ENCODE assay signal across 25 mouse cellular contexts in the genomic region with DNA sequence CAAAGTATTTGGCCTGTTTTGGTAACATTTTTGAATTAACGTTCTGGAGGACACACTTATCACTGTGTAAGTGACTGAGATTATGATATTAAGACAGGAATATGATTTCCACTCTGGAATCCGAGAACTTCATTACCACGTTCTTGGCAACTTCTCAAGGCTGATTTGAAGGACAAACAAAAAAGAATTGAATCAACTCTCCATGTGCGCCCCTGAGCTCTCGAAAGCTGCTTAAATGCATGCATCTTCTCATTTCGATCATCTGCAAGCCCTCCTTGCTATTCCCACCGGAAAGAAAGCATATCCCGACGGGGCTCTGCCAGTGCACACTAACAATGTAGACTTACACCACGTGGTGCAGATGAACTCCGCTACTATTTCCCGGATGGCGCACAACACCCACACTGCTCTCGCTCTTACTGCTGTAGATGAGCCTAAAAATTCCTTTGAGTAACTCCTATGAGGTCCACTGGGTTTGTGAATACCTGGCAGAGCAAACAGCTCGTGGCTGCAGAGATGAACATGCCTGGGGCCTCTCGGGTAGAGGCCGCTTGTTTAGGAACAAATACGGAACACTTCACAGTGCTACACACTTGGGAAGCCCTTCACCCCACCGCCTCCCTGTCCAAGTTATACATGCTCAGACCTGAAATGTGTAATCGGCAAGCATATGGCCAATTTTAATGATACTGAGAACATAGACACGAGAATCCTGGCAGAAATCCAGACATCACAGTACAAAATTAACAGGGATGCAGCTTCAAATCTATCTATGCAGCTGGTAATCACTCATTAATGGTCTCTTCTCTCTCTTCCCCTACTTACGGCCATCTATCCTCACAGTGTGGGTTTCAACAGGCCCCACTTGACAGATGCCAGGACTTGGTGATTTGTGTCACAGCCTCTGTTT.
DNase-seq lines count a peak whose midpoint lies in the region; ATAC-seq and TF ChIP-seq lines count a peak whose summit lies in the region.
"Had no signal": no experiment of that assay in that cellular context is flagged by ENCODE, and none has a peak within 500 bp of the region (broad histone marks: within the 10 kb centered on the region; RNA-seq: fewer than 3 reads in every experiment).

No protein-coding gene starts in this region.

- WGBS in forebrain, embryonic 13.5 days: 77% methylated on average over 22 of the region's 22 CpGs
- WGBS in forebrain, embryonic 12.5 days: 85% methylated on average over 22 of the region's 22 CpGs
- 94% methylated on average over 22 of the region's 22 CpGs for WGBS in midbrain, embryonic 11.5 days

- no peaks in the 10 kb centered on the region for H3K36me3 ChIP-seq in forebrain, embryonic 13.5 days (ENCODE audit: poor library complexity, severe bottlenecking)
- H3K36me3 ChIP-seq in forebrain, embryonic 12.5 days (replicated peaks): no peaks in the 10 kb centered on the region
- H3K36me3 ChIP-seq in midbrain, embryonic 11.5 days (ENCODE audit: control insufficient read depth, insufficient read depth, low read length): no peaks in the 10 kb centered on the region
- H3K36me3 ChIP-seq: embryonic facial prominence, embryonic 12.5 days; limb, embryonic 10.5 days; midbrain, embryonic 15.5 days; neural tube, embryonic 12.5 days had no signal

- TF ChIP-seq CTCF in layer of hippocampus, adult 2 months (conservative IDR thresholded peaks at IDR 0.05): no peak
- no peak for TF ChIP-seq CTCF in brain, embryonic 14.5 days (IDR thresholded peaks at IDR 0.05; ENCODE audit: borderline replicate concordance, extremely low read depth, insufficient read depth, insufficient read length)

- no peak overlapping the region for H3K4me2 ChIP-seq in forebrain, embryonic 13.5 days
- no peak overlapping the region for H3K4me2 ChIP-seq in forebrain, embryonic 12.5 days
- no peak overlapping the region for H3K4me2 ChIP-seq in midbrain, embryonic 11.5 days
- H3K4me2 ChIP-seq: embryonic facial prominence, embryonic 12.5 days; heart, embryonic 13.5 days; midbrain, embryonic 15.5 days; neural tube, embryonic 12.5 days had no signal

- H3K27me3 ChIP-seq in forebrain, embryonic 13.5 days: no peaks in the 10 kb centered on the region
- H3K27me3 ChIP-seq in forebrain, embryonic 12.5 days: no peaks in the 10 kb centered on the region
- H3K27me3 ChIP-seq in midbrain, embryonic 11.5 days (ENCODE audit: control insufficient read depth, insufficient read depth, low read length): no peaks in the 10 kb centered on the region
- H3K27me3 ChIP-seq: embryonic facial prominence, embryonic 12.5 days; heart, embryonic 13.5 days; midbrain, embryonic 15.5 days; neural tube, embryonic 12.5 days had no signal

- H3K4me3 ChIP-seq in forebrain, embryonic 13.5 days: no peak overlapping the region
- H3K4me3 ChIP-seq in forebrain, embryonic 12.5 days (replicated peaks): no peak overlapping the region
- H3K4me3 ChIP-seq in layer of hippocampus, adult 2 months: no peak overlapping the region; the same call in 1 of the 2 replicates
- H3K4me3 ChIP-seq in midbrain, embryonic 11.5 days (ENCODE audit: low read depth, low read length): no peak overlapping the region
- H3K4me3 ChIP-seq: embryonic facial prominence, embryonic 12.5 days; erythroblast, embryonic 14.5 days; heart, embryonic 13.5 days; limb, embryonic 10.5 days; midbrain, embryonic 15.5 days; neural tube, embryonic 12.5 days had no signal

- TF ChIP-seq POLR2A in brain, embryonic 14.5 days (IDR thresholded peaks at IDR 0.05; ENCODE audit: borderline replicate concordance, extremely low read depth, insufficient read depth, insufficient read length, poor library complexity, severe bottlenecking): no peak

- peak overlapping the region; percentile 35; the same call in 1 of the 2 replicates for H3K27ac ChIP-seq in forebrain, embryonic 13.5 days
- no peak overlapping the region for H3K27ac ChIP-seq in forebrain, embryonic 12.5 days
- peak overlapping the region; percentile 73 for H3K27ac ChIP-seq in layer of hippocampus, adult 2 months
- no peak overlapping the region for H3K27ac ChIP-seq in midbrain, embryonic 11.5 days (ENCODE audit: low read depth, low read length)
- H3K27ac ChIP-seq: embryonic facial prominence, embryonic 12.5 days; heart, embryonic 13.5 days; hindbrain, postnatal 0 days; limb, embryonic 10.5 days; midbrain, embryonic 15.5 days; neural tube, embryonic 12.5 days had no signal

- H3K4me1 ChIP-seq in forebrain, embryonic 13.5 days: no peaks in the 10 kb centered on the region
- H3K4me1 ChIP-seq in forebrain, embryonic 12.5 days: no peaks in the 10 kb centered on the region
- no peaks in the 10 kb centered on the region for H3K4me1 ChIP-seq in midbrain, embryonic 11.5 days (ENCODE audit: control insufficient read depth, insufficient read depth, low read length)
- H3K4me1 ChIP-seq: embryonic facial prominence, embryonic 12.5 days; midbrain, embryonic 15.5 days had no signal

- no peak for DNase-seq in layer of hippocampus, adult 2 months (ENCODE audit: low spot score in 2 of 2)
- DNase-seq in layer of hippocampus, postnatal 25 days (ENCODE audit: extremely low spot score in 1 of 2, low spot score in 1 of 2): no peak
- peak; percentile 39 for DNase-seq in adrenal gland, postnatal 14 days
- peak; percentile 76 for DNase-seq in brain, embryonic 14.5 days (ENCODE audit: low read depth)
- no peak for DNase-seq in midbrain, embryonic 11.5 days (ENCODE audit: low spot score, missing footprints)
- DNase-seq: cerebellum, adult 18-20 months; cerebellum, postnatal 14 days; gastrocnemius, postnatal 14 days; heart, adult 18-20 months; heart, postnatal 14 days; kidney, adult 9 months; kidney, postnatal 14 days; liver; lung, postnatal 4 days; thymus, postnatal 14 days had no signal

- peak; percentile 55; the same call in 1 of the 2 replicates for ATAC-seq in forebrain, embryonic 13.5 days
- ATAC-seq in forebrain, embryonic 12.5 days (ENCODE audit: low FRiP score): no peak
- ATAC-seq in midbrain, embryonic 11.5 days (ENCODE audit: low FRiP score): no peak
- ATAC-seq: hindbrain, postnatal 0 days; intestine, embryonic 16.5 days; midbrain, embryonic 15.5 days had no signal

- no peaks in the 10 kb centered on the region for H3K9me3 ChIP-seq in forebrain, embryonic 13.5 days (replicated peaks)
- no peaks in the 10 kb centered on the region for H3K9me3 ChIP-seq in forebrain, embryonic 12.5 days
- no peaks in the 10 kb centered on the region for H3K9me3 ChIP-seq in midbrain, embryonic 11.5 days (ENCODE audit: control insufficient read depth, low read length)
- H3K9me3 ChIP-seq: embryonic facial prominence, embryonic 12.5 days; heart, embryonic 13.5 days; limb, embryonic 10.5 days; midbrain, embryonic 15.5 days; neural tube, embryonic 12.5 days had no signal

- no peak overlapping the region for H3K9ac ChIP-seq in forebrain, embryonic 13.5 days
- H3K9ac ChIP-seq in forebrain, embryonic 12.5 days: no peak overlapping the region
- H3K9ac ChIP-seq in midbrain, embryonic 11.5 days (ENCODE audit: low read length): no peak overlapping the region
- H3K9ac ChIP-seq: embryonic facial prominence, embryonic 12.5 days; heart, embryonic 13.5 days; midbrain, embryonic 15.5 days; neural tube, embryonic 12.5 days had no signal

Comparison
In these comparisons a context has a peak if more than half of its experiments do, and no peak if none do; other contexts are left out.
1. H3K27ac ChIP-seq: peak in forebrain, embryonic 13.5 days (single experiment) and layer of hippocampus, adult 2 months (single experiment); none in forebrain, embryonic 12.5 days (single experiment) and midbrain, embryonic 11.5 days (single experiment).
2. DNase-seq: peak in adrenal gland, postnatal 14 days (single experiment) and brain, embryonic 14.5 days (single experiment); none in layer of hippocampus, adult 2 months (0 of 2), layer of hippocampus, postnatal 25 days (0 of 2) and midbrain, embryonic 11.5 days (single experiment).